Mouse (Mus musculus): ENCODE data around the gene 1700074P13Rik.
"Not testable (repeated sequence)": the region's sequence is repeated elsewhere in the genome, so short reads cannot be mapped to it uniquely, and the experiment has no call there.

1700074P13Rik gene

DNA sequence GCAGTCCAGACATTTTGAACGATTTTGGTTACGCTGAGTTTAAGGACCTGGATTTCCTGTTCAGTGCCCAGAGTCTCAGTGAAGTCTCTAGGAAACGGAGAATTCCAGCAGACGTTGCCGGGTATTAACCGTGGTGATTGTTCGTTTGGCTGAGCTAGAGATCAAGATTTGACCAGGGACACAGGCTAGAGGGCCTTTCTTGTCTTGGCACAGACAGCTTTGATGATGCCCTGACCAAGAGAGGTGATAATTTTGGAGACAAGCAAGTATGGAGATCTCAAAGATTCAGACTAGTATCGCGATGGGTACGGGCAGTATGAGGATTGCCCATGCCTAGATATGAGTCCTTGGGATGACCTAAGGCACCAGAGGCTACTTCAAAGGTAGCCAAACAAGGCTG lies at the start of gene 1700074P13Rik:
TSS of gene 1700074P13Rik (minus strand) at position 101 of the 400 bp plus-strand sequence.
- ATAC-seq (ENCODE audit: low TSS enrichment): no peak

DNA sequence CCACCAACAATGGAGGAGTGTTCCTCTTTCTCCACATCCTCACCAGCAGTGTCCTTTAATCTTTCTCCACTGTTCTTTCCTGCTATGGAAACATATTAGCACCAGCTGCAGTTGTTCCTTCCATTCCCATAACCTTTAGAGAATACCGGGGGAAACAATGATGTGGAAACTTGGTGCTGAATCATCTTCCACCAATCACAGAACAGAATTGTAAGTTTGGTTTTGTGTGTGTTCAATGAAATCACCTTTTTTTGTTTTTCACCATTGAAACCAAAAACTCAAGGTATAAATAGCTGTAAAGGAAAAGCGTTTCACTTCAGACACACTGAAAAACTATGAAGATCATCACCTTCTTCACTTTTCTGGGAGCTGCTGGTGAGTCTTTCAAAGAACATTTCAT lies 24.1 kb upstream of the 1700074P13Rik start, which contains the start of gene 1810009J06Rik:
TSS of gene 1810009J06Rik (plus strand) at position 301 of the 400 bp plus-strand sequence.
- ATAC-seq (ENCODE audit: low TSS enrichment): not testable (repeated sequence)

DNA sequence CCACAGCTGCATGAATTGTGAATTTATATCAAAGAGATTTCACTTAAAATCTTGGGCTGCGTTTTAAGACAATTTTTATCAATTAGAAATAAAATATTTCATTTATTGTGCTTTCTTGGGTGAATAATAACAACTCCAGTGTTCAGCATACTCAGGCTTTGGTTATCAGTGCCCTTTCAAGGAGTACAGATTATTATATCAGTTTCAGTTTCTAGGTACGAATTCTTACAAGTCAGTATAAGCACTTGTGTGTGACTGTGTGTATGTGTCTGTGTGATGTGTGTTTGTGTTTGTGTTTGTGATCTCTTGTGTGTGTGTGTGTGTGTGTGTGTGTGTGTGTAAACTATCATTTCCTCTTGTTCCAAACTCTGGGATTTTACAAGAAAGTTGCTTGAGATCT lies 13.4 kb upstream of the 1700074P13Rik start:
- no peak for ATAC-seq (ENCODE audit: low TSS enrichment)

DNA sequence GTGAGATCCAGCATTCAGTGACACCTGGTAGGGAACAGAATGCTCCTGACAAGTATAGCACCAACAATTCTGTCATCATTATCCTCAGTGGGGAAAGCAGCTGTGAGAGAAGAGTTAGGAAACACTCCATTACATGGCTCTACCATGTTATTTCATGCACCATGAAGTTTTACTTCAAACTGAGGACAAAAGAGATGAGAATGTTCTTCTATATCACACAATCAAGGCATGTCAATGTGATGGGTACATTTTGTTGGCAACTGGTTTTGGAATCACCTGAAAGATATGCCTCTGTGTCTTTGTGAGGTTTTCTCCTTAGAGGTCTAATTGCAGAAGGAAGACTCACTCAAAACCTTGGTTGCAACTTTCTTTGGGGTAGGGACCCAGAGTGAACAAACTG lies 11.4 kb upstream of the 1700074P13Rik start, which contains the start of gene Gm4744:
TSS of gene Gm4744 (minus strand) at position 101 of the 400 bp plus-strand sequence.
- ATAC-seq (ENCODE audit: low TSS enrichment): no peak

DNA sequence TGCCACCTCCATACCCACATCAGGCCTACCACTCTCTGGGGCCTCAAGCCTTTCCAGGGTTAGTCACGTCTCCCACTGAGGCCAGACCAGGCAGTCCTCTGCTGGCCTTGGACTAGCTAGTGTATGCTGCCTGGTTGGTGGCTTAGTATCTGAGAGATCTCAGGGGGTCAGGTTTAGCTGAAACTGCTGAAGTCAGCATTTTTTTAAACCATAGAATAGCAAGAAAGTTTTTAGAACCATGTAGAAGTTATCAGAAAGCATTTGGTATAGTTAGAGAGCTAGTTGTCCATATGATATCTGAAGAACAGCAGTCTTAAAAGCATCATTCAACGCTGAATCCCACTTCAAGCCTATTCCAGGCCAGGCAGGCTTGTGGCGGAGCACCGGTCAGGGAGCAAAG lies 20.4 kb downstream of the 1700074P13Rik start:
- ATAC-seq (ENCODE audit: low TSS enrichment): no peak

DNA sequence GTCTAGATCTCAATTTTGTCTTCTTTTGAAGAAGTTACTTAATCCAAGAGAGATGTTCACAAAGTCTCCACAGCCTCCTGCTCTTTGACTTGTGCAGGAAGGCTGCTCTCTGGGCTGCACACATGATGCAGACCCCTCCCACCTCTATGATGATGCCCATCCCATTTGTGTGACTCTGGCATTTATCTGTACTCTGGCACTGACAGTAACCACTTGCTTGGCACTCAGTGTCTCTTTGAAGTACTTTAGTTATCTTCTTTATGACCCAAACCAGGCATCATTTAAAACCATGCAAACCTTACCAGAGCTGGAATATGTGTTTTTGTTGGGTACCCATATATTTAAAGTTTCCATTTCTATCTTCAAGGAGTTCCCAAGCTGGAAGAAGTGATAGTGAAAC lies 40.1 kb downstream of the 1700074P13Rik start, which contains the start of gene Prss58:
TSS of gene Prss58 (minus strand) at position 101 of the 400 bp plus-strand sequence.
- no peak for ATAC-seq (ENCODE audit: low TSS enrichment)

DNA sequence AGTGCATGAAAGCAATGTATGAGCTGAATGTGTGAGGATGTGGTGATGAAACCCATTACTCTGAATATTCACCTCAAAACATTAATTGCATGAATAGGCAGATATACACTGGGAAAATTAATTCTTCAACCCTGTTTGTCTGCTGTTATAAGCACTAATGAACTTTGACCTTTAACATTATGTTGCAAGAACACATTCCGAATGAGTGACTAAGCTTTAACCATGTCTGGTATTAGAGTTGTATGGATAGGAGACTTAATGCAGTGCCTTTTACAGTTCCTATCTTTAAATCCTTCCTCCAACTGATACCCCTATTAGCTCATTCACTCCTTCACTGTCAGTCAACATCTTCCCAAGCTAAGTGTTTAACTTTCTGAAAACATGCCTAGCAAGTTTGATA lies 45.6 kb downstream of the 1700074P13Rik start:
- ATAC-seq (ENCODE audit: low TSS enrichment): no peak

DNA sequence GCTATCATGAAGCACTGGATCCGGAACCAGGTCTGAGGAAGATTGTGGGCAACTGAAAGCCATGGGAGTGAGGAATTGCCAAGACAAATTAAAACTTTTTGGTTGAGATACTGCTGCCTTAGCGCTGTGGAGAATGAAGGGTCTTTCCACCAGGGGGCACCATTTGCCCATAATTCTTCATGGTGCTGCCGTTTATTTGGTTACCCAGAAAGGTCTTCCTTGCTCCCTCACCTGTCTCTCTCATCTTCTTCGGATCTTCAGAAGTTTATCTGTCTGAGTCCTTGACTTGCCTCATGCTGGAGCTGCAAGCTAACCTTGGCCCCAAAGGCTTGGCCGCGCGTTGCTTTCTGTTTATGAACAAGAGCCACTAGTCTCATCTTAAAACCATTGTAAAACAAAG lies 46.8 kb downstream of the 1700074P13Rik start:
- peak; percentile 81 for ATAC-seq (ENCODE audit: low TSS enrichment)

DNA sequence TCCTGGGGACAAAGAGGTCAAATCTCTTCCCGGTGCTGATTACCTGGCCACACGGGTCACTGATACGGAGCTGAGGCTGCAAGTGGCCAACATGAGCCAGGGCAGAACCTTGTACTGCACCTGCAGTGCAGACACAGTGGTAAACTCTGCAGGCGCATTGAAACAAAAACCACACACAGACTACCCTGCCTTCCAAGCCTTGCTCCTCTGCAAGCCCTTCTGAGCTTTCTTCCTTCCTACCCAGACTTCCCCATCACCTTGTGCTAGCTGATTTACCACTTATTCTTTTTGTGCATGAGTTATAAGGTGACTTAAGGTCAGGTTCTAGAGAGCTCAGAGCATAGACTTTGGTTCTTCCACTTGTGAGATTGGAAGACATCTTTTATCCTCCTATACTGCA lies 48.6 kb downstream of the 1700074P13Rik start:
- no peak for ATAC-seq (ENCODE audit: low TSS enrichment)

DNA sequence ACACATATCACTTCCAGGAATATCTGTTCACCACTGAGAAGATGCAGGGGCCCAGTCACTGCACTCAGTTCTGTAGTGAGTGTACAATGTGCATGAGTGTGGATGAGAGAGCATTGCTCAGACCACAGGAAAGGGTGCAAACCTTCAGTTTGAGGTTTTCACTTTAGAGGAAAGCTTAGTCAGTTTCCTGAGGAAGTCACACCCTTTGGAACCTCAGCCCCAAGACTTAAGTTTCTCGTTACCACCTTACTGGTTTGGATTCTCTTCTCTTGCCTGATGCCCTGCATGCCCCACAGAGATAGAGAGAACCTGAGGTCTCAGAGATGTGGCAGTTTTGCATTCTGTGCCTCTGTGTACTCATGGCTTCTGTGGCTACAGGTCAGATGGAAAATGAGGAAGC lies 49.4 kb downstream of the 1700074P13Rik start:
- ATAC-seq (ENCODE audit: low TSS enrichment): no peak

DNA sequence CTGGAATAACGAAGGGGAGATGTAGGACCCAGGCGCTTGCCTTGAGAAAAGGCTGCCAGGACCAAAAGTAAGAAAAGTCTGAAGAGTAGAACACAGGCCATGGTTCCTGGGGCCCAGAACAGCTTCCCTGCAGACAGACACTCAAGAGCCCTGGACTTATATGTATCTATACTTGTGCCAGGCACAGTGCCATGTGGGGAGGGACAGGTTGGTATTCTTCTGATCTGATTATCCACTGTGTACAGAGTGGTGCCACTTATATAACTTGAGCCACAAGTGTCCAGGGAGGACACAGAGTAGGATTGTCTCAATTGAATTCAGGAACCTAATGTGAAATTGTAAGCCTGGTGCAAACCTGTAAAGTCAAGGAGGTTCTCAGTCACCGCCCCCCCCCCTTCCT lies 53.0 kb downstream of the 1700074P13Rik start, which contains the start of gene Moxd2:
TSS of gene Moxd2 (minus strand) at position 101 of the 400 bp plus-strand sequence.
- no peak for ATAC-seq (ENCODE audit: low TSS enrichment)

Measured in frontal cortex, adult (tissue).